Mouse (Mus musculus) limb, embryonic 15.5 days (tissue): ENCODE measurements around the gene Baz2a. TPM values are rescaled to one million over a fixed set of nuclear protein-coding genes. Genes with fewer than 3 reads are reported as not detected.
"Not testable (repeated sequence)": the region's sequence is repeated elsewhere in the genome, so short reads cannot be mapped to it uniquely, and the experiment has no call there.

Source experiments
- ATAC-seq: fragments of 200-750 bp; cut with Nextera tagmentation; 2 replicates; pipeline ENCODE4 v1.8.0; 2017; ENCODE audit warnings: low read depth, moderate TSS enrichment; ENCODE audit not compliant: insufficient number of reproducible peaks, low FRiP score, low TSS enrichment
- H3K27ac ChIP-seq: fragments of 300-500 bp; sonication (generic); 2 replicates; pipeline ENCODE4 v1.5.1; 2015; ENCODE audit warnings: moderate library complexity, mild to moderate bottlenecking, inconsistent platforms
- H3K27me3 ChIP-seq: fragments of 300-500 bp; sonication (generic); 2 replicates; pipeline ENCODE4 v1.6.1; 2015; ENCODE audit warnings: inconsistent platforms
- H3K36me3 ChIP-seq: fragments of 300-500 bp; sonication (generic); 2 replicates; pipeline ENCODE4 v1.6.1; 2015; ENCODE audit warnings: inconsistent platforms
- H3K4me1 ChIP-seq: fragments of 300-500 bp; sonication (generic); 2 replicates; pipeline ENCODE4 v1.6.1; 2015; ENCODE audit warnings: inconsistent platforms
- H3K4me2 ChIP-seq: fragments of 300-500 bp; sonication (generic); 2 replicates; pipeline ENCODE4 v1.6.1; 2015; ENCODE audit warnings: mild to moderate bottlenecking, inconsistent platforms
- H3K4me3 ChIP-seq: fragments of 300-500 bp; sonication (generic); 2 replicates; pipeline ENCODE4 v1.5.1; 2015; ENCODE audit warnings: mild to moderate bottlenecking, inconsistent platforms
- H3K9ac ChIP-seq: fragments of 300-500 bp; sonication (generic); 2 replicates; pipeline ENCODE4 v1.6.1; 2015; ENCODE audit warnings: inconsistent platforms
- H3K9me3 ChIP-seq: fragments of 300-500 bp; sonication (generic); 2 replicates; pipeline ENCODE4 v1.6.1; 2016; ENCODE audit warnings: inconsistent platforms
- WGBS: fragments of 180-500 bp; shearing (Covaris S2); methylation state at CpG from one replicate; pipeline ENCODE4 v1.1.7; 2015; 5-methylcytosine and 5-hydroxymethylcytosine counted together
- polyA plus RNA-seq: library from polyadenylated mRNA; unstranded; fragments of >200 nt; fragmentation: Nextera tagmentation; extraction: Ambion mirVana; gene quantifications from 2 replicates; pipeline ENCODE4 v1.2.1, GENCODE M21; 2015

Baz2a gene
- polyA plus RNA-seq, 1 experiment from 2014 or later = 10.4 TPM

GRCm38 (mm10) chr10:128082880-128083421 lies 8.4 kb upstream of the Baz2a start, which contains the start of gene Atp5b:
Atp5b (plus strand) TSS chr10:128083273.
- H3K36me3 ChIP-seq = peaks cover 36% of the 10 kb centered on the region
- H3K9ac ChIP-seq = peak within 1 kb of the TSS; percentile 97
- WGBS = under 1% methylated on average over 34 of the region's 34 CpGs
- H3K27me3 ChIP-seq = no peaks in the 10 kb centered on the region
- H3K4me2 ChIP-seq = peak within 1 kb of the TSS; percentile 67
- peak within 1 kb of the TSS; percentile 85 for H3K27ac ChIP-seq
- peaks cover 19% of the 10 kb centered on the region for H3K4me1 ChIP-seq
- ATAC-seq = peak; percentile 98
- no peaks in the 10 kb centered on the region for H3K9me3 ChIP-seq
- H3K4me3 ChIP-seq = peak within 1 kb of the TSS; percentile 94

- Histone ChIP-seq H3K27me3 (no peaks in the 10 kb centered on the region), H3K4me3 (peak overlapping the region; percentile 94), H3K4me2 (peak overlapping the region; percentile 67), H3K4me1 (peaks cover 19% of the 10 kb centered on the region), H3K9ac (peak overlapping the region; percentile 97), H3K36me3 (peaks cover 40% of the 10 kb centered on the region), H3K27ac (peak overlapping the region; percentile 85), H3K9me3 (no peaks in the 10 kb centered on the region)
- WGBS = under 1% methylated on average over 22 of the region's 22 CpGs
- ATAC-seq = no peak
Measured at GRCm38 (mm10) chr10:128083688-128084087, 7.7 kb upstream of the Baz2a start.

- Histone ChIP-seq H3K9me3 (no peaks in the 10 kb centered on the region), H3K27me3 (no peaks in the 10 kb centered on the region), H3K4me1 (peaks cover 19% of the 10 kb centered on the region), H3K4me3 (peak overlapping the region; percentile 94), H3K27ac (no peak overlapping the region), H3K4me2 (peak overlapping the region; percentile 67), H3K36me3 (peaks cover 45% of the 10 kb centered on the region), H3K9ac (peak overlapping the region; percentile 97)
- 3% methylated on average over 3 of the region's 3 CpGs for WGBS
- no peak for ATAC-seq
Measured at GRCm38 (mm10) chr10:128084160-128084559, 7.2 kb upstream of the Baz2a start.

GRCm38 (mm10) chr10:128086391-128086790 lies 5.0 kb upstream of the Baz2a start:
- Histone ChIP-seq H3K4me1 (peaks cover 27% of the 10 kb centered on the region), H3K4me3 (no peak overlapping the region), H3K9me3 (no peaks in the 10 kb centered on the region), H3K27ac (no peak overlapping the region), H3K27me3 (no peaks in the 10 kb centered on the region), H3K9ac (no peak overlapping the region), H3K36me3 (peaks cover 62% of the 10 kb centered on the region), H3K4me2 (no peak overlapping the region)
- no peak for ATAC-seq
- 77% methylated on average over 6 of the region's 6 CpGs for WGBS

GRCm38 (mm10) chr10:128087216-128087615 lies 4.2 kb upstream of the Baz2a start:
- ATAC-seq = not testable (repeated sequence)
- peaks cover 30% of the 10 kb centered on the region for H3K4me1 ChIP-seq

GRCm38 (mm10) chr10:128088181-128088580 lies 3.2 kb upstream of the Baz2a start:
- peaks cover 62% of the 10 kb centered on the region for H3K36me3 ChIP-seq
- WGBS = 94% methylated on average over 5 of the region's 5 CpGs
- H3K4me3 ChIP-seq = no peak overlapping the region
- H3K27ac ChIP-seq = no peak overlapping the region
- H3K4me1 ChIP-seq = peaks cover 33% of the 10 kb centered on the region
- H3K4me2 ChIP-seq = no peak overlapping the region
- ATAC-seq = no peak
- H3K9ac ChIP-seq = no peak overlapping the region
- H3K9me3 ChIP-seq = no peaks in the 10 kb centered on the region
- no peaks in the 10 kb centered on the region for H3K27me3 ChIP-seq

More at GRCm38 (mm10) chr10:128087216-128087615, 4.2 kb upstream of the Baz2a start:
- peaks cover 62% of the 10 kb centered on the region for H3K36me3 ChIP-seq
- not testable (repeated sequence) for H3K27ac ChIP-seq, H3K27me3 ChIP-seq, H3K4me2 ChIP-seq, H3K9me3 ChIP-seq, H3K9ac ChIP-seq, H3K4me3 ChIP-seq
- WGBS = 81% methylated on average over 2 of the region's 2 CpGs

GRCm38 (mm10) chr10:128089842-128090241 lies 1.5 kb upstream of the Baz2a start:
- WGBS = 71% methylated on average over 5 of the region's 5 CpGs
- ATAC-seq = no peak
- peaks cover 61% of the 10 kb centered on the region for H3K36me3 ChIP-seq

GRCm38 (mm10) chr10:128090651-128091563 lies 470 bp upstream of the Baz2a start:
- Histone ChIP-seq H3K36me3 (peaks cover 50% of the 10 kb centered on the region), H3K4me3 (peak overlapping the region; percentile 85), H3K27ac (peak overlapping the region; percentile 91), H3K9me3 (no peaks in the 10 kb centered on the region), H3K4me1 (peaks cover 39% of the 10 kb centered on the region), H3K9ac (no peak overlapping the region), H3K4me2 (peak overlapping the region; percentile 85), H3K27me3 (no peaks in the 10 kb centered on the region)
- peak; percentile 42; the same call in 1 of the 2 replicates for ATAC-seq
- WGBS = 6% methylated on average over 14 of the region's 14 CpGs

More at GRCm38 (mm10) chr10:128089842-128090241, 1.5 kb upstream of the Baz2a start:
- no peak overlapping the region for H3K4me3 ChIP-seq
- peaks cover 42% of the 10 kb centered on the region for H3K4me1 ChIP-seq
- no peak overlapping the region for H3K9ac ChIP-seq
- no peaks in the 10 kb centered on the region for H3K9me3 ChIP-seq
- no peaks in the 10 kb centered on the region for H3K27me3 ChIP-seq
- no peak overlapping the region for H3K4me2 ChIP-seq
- H3K27ac ChIP-seq = no peak overlapping the region

GRCm38 (mm10) chr10:128092506-128093495 lies 1.4 kb downstream of the Baz2a start:
- Histone ChIP-seq H3K4me1 (peaks cover 47% of the 10 kb centered on the region), H3K9ac (peak overlapping the region; percentile 74), H3K27me3 (no peaks in the 10 kb centered on the region), H3K4me3 (peak overlapping the region; percentile 85), H3K36me3 (peaks cover 31% of the 10 kb centered on the region), H3K27ac (peak overlapping the region; percentile 91), H3K9me3 (no peaks in the 10 kb centered on the region), H3K4me2 (peak overlapping the region; percentile 85)
- peak; percentile 28; the same call in 1 of the 2 replicates for ATAC-seq
- WGBS = under 1% methylated on average over 59 of the region's 88 CpGs

GRCm38 (mm10) chr10:128093496-128094294 lies 2.3 kb downstream of the Baz2a start:
- Histone ChIP-seq H3K36me3 (peaks cover 22% of the 10 kb centered on the region), H3K27ac (peak overlapping the region; percentile 91), H3K9ac (peak overlapping the region; percentile 74), H3K9me3 (no peaks in the 10 kb centered on the region), H3K4me1 (peaks cover 53% of the 10 kb centered on the region), H3K4me3 (peak overlapping the region; percentile 85), H3K4me2 (peak overlapping the region; percentile 85), H3K27me3 (no peaks in the 10 kb centered on the region)
- WGBS = 23% methylated on average over 13 of the region's 13 CpGs
- no peak for ATAC-seq
